Mouse (Mus musculus) right cerebral cortex, postnatal 4 days (tissue): ENCODE measurements at regions not wholly inside any gene's neighbourhood (a gene's known extent, or its start where the extent isn't known, plus 50 kb on each side); places are given as distances from the start of the nearest gene placed in this dataset.

Experiments used
- DNase-seq: peaks from one replicate; pipeline ENCODE4 v3.0.0-alpha.2; 2022

DNA sequence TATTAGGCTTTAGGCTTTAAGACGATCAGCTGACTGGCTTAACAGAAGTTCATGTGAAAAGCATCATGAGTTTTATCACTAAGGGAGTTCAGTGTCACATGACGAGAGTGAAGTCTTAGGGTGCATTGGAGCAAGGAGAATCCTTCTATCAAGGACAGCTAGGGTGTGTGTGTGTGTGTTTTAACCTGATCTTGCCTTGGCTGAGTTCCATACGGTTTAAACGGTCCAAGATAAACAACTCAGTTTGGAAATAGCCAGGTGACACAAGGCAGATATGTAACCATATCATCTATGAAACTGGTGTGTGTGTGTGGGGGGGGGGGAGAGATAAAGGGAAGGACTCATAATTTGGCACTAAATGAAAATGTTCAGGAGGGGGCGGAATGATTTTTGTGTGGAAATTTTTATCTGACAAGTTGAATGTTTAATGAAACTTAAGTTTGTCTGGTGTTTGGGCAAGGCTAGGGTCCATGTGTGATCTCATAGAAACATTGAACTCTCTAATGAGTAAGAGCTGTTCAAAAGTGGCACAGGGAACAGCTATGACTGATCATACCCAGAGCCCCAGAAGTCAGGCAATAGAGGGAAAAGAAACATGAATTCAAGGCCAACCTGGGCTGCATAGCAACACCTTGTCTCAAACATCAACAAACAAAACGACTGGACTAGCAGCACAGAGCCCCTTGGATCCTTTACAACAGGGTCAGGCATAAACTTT, 132.2 kb upstream of the Map3k1 start:
- DNase-seq = no peak

DNA sequence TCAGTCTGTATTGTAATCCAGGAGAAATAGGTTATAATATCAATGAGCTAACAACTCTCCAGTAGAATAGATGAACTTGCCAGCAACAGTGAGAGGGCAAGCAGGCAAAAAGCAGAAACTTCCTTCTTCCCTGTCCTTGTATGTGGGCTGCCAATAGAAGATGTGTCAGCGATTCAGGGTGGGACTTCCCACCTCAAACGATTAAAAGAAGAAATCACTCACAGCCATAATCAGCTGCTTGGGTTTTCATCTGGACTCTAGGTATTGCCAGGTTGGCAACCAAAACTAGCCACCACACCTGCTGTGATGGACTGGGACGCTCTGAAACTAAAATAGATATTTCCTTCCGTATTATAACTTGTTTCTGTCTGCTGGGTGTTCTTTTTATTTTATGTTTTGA, 133.2 kb upstream of the Map3k1 start:
- no peak for DNase-seq

DNA sequence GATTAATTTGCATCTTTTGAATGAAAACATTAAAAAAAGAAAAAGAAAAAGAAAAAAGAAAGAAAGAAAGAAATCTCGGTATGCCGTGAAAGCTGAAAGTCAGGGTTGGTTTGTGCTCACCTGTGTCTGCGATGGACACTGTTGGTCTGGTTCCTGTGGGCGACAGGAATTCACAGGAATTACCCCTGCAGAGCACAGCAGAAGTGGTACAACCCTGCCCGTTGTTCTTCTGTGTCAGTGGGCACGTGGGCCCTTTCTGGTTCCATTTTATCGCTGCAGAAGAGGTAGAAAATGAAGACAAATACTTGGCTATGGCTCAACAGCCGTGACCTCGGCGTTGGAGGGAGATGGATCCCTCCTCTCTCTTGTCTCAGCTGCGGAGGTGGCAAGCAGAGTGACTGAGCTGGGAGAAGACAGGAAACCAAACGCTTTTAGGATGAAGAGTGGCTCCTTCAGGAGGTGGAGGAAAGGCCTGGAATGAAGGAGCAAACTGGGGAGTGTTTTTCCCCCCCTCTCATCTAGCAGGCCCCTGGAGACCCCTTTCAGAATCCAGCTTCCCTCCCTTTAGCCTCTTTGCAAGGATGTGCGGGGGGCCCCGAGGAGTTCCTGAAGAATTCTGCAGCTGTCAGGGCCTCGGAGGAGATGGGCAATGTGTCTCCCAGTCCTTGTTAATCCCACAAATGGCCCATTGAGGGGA, 134.7 kb upstream of the Map3k1 start:
- DNase-seq = no peak

DNA sequence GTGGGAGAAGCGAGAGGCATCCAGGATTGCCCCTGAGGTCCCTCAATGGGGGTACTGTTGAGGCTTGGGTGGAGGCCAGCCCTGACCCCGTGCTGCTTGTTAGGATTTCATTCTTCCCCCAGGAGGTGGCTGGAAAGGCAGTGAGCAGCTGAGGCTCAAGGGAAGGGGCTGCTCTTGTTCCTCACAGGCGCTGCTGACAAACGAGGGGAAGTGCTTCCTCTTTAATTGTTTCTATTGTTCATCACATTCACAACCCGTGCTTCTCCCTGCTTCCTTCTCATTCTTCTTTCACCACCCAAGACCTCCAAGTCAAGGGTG, 135.3 kb upstream of the Map3k1 start:
- peak; percentile 53 for DNase-seq

DNA sequence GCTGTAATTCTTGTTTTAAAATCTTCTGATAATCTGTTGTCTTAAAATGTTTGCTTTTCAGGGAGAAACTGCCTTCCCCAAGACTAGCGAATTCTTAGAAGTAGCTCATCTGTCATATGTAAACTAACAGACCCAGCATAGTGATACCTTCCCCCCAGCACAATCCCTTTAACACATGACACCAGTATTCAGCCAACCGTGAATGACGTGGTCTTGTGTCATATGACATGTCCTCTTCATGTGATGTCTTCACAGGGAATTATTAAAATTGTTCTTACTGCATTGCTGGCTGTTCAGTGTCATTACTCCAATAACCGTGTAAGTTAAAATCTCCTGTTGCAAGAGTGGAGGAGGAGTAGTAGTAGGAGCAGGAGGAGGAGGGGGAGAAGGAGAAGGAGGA, 137.5 kb upstream of the Map3k1 start:
- no peak for DNase-seq

DNA sequence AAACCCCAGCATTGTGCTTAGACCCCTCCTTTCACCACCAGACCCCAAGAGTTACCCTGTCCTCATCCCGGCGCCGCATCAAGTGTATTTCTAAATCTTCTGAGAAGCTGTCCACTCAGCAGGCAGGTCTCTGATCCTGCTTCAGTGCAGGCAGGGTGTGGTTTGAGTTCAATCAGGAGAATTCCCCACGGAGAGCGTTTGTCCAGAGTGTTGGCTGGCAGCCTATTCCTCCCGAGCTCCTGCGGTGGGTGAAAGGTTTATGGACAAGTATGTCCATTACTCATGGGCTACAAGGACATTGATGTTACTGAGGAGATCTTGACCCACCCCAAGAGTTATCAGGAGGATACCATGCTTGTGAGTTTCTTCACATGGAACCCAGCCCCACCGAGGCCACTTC, 138.0 kb upstream of the Map3k1 start:
- no peak for DNase-seq

DNA sequence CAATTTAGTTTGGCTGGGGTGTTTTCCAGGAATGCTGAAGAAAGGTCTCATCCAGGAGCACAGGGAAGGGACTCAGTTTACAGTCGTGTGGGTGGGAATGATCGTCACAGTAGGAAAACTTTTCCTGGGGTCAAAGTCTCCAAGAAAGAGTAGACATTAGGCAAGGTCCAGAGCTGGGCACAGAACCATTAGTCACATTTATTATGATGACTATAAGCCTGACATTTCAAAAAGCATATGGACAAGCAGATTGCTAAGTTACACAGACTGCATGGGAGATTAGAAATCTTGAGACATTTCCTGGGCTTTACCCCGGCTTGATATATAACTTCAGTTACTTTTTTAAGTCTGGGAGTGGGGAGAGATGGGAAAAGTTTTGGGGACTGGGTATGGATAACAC, 139.6 kb upstream of the Map3k1 start:
- DNase-seq = no peak

DNA sequence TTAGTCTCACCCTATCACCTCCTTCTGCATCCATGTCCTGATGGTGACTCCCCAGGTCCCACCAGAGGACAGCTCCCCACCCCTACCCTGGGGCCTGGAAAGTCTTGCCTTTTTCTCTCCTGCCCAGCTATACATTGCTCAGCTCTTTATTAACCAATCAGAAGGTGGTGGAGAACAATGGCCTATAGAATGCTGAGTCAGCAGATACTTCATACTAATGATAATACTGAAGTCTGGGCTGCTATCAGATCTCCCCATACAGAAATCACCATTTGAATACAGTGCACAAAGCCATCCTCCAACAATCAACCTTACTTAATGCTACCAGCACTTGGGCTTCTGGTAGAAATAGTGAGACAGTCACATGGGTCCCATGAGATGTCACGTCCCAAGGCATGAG, 141.2 kb upstream of the Map3k1 start:
- no peak for DNase-seq

DNA sequence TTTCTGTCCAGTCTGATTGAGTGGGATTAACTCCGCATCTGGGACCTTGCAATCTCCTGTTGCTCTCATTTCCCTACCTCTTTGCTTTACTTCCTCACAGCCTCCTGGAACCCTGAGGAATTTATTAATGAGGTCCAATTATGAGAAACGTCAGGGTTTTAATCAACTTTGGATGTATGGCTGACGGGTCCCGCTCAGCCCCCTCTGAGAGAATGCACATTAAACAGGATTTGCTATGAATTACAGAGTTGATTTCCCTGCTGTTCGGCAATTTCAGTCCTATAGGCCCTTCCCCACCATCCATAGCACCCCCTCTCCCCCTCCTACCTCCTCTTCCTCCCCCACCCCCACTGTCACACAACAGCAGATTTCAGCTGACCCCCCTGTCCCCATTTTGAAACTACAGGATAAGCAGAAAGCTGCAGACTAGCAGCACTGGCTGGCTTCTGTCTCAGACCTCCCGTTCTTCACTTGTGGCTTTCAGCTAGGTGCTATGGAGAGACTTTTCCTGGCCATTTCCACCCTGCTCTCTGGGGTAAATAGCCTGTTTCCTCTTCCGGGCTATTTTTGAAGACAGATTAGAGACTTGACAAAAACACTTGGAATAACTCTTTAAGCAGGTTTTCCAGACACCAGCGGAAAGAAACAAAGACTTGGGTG, 145.2 kb upstream of the Map3k1 start:
- no peak for DNase-seq

DNA sequence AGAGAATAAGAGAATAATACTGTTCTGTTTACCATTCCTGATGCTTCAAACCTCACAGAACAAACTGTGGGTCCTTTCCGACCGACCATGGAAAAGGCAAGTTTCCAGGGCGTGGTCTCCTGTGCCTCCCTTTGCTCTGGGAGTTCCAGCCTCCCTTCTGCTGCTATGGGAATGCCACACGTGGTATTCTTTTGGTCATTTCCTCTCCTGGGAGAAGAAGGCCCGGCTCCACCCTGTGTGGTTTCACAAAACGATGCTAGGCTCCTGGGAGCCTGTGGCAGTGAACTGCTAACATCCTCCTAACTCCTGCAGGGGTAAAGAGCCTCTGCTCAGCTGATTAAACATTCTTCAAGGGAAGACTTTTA, 145.7 kb upstream of the Map3k1 start:
- DNase-seq = no peak

DNA sequence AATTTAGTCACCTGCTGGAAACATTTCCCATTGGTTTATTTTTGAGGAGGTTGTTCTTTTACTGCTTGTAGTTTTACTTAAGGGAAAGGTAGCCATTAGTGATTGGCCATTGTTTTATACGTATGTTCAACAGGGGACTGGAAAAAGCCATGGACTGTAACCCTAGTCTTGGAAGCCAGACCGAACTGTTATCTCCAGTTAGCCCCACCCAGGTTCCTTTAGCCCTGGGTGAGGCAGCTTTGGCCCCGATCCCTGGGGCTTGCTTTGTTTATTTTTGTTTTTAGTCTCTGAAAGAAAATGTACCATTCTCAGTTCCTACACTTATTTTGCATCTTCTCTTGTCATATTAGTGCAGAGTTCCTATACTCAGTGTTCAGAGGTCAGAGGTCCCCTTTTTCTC, 148.3 kb upstream of the Map3k1 start:
- no peak for DNase-seq

DNA sequence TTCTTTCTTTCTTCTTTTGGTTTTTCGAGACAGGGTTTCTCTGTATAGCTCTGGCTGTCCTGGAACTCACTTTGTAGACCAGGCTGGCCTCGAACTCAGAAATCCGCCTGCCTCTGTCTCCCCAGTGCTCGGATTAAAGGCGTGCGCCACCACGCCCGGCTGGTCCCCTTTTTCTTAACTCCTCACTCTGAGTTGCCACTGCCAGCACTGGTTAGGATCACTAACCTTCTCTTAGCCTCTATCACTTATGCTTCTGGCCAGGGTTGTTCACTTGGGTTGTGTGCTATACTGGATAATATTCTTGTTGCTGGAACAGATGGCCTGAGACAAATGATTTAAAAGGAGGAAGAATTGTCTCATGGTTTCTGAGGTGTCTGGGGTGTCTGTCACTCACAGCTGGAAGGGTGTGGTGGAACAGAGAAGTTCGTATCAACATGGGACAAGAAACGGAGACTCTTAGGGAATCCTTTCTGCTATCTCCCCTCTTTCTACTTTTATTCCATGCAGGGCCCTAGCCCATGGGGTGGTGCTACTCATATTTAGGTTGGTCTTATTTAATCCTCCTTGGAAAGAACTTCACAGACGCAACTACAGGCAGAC, 149.0 kb upstream of the Map3k1 start:
- no peak for DNase-seq

DNA sequence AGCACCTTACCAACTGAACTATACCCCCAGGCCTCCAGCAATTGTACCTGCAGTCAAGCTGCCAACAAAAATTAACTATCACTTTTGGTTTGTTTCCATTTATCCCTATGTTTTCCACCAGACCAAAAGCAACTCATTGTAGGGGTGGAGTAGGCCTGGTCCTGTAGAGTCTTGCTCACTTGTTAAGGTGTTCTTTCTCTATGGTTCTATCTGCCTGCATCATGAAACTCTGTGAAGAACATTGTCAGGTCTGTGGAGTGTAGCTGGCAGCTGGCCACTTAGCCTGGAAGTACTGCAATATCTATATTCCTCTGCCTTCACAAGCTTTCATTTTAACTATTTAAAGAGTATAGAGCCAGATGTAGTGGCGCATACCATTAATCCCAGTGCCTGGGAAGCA, 149.6 kb upstream of the Map3k1 start:
- no peak for DNase-seq

DNA sequence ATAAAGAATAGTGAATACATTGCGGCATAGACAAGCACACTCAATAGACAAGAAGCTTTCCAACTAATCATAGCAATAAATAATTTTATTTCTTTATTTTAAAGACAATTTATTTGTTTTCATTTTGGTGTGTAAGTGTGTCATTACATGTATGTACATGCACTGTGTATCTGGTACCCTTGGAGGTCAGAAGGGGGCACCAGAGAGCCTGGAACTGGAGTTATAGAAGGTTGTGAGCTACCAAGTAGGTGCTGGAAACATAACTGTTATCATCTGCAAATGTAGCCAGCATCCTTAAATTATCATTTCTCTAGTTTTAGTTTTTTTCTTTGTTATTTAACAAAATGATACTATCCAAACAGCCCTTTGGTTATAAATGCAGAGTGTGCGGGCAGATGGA, 151.2 kb upstream of the Map3k1 start:
- no peak for DNase-seq

DNA sequence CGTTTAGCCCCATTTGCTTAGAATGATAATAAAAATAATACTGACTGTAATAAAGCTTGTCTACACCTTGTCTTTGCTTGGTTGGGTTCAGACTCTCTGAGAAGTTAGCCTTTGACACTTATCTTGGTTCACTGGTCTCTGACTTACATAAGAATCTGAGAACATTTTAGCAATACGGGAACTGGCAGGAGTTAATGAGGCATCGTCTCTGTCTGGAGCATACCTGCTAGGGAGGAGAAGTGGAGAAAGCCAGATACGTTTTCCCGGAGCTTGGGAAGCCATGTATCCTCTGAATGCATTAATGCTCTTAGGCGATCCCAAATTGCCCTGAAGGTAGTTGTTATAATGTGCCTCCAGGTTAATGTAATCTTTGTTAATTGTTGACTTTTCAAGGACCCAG, 152.6 kb upstream of the Map3k1 start:
- no peak for DNase-seq

DNA sequence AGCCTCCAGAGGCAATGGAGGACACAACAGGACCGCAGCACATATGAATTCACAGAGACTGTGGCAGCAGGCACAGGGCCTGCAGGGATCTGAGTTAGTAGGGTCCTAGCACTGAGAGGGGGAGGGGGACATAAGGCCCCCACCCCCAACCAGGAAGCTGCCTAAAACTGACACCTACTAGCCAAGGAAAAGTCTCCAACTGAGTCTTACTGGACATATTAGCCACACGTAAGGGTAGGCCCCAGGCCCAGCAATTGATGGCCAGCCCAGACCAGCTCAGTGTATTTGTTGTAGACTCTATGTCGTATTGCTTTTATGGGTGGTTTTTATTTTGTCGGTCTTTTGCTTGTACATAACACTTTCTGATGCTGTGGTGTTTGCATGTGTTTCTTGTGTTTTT, 153.4 kb upstream of the Map3k1 start:
- DNase-seq = no peak

DNA sequence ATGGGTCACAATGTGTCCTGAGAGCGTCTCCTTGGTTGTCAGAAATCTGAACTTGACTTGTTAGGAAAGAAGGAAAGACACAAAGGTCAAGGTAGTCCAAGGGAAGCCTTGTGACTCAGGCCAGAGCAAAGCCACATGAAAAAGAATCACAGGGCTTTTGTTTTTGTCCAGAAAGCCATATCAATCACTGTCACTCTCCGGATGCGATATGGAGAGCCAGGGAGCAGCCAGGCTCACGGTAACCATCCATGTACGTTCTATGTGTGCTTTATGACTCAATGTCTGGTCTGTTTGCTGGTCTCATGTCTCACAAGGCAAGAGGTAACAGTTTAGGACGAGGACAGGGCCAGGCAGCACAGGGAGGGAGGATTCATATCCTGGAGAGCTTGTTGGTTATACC, 157.3 kb upstream of the Map3k1 start:
- no peak for DNase-seq

DNA sequence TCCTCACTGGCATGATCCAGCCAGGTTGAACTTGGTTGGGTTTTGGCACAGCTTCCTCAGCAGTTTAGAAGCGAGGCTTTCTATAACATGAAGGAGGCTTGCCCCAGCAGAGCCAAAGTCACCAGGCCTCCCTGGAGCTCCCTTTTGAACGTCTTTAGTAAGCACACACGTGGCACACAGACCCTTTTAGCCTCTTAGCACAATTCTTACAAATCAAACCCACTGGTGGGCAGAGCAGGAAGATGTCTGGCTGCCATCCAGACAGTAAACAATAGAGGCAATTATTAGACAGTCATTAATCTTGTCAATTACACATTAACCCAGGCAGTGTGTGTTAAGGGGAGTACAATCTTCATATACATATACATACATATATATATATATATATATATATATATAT, 157.8 kb upstream of the Map3k1 start:
- DNase-seq = no peak

DNA sequence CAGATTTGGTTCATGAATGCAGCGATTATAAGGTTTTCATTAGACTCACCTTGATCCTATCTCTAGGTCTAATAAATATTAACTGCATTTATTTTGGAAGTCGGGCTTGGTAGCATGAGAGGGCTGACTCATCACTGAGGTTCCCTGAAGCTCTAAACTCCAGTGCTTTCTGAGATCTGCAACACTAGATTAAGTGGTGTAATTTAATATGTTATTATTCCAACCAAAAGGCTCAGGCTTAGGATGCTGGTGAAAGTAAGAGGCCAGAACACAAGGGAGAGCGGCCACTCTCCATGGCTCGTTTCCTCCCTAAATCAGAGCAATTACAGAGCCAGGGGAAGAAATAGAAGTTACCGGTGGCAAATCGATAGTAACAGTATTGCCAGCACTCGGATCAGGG, 159.4 kb upstream of the Map3k1 start:
- DNase-seq = no peak

DNA sequence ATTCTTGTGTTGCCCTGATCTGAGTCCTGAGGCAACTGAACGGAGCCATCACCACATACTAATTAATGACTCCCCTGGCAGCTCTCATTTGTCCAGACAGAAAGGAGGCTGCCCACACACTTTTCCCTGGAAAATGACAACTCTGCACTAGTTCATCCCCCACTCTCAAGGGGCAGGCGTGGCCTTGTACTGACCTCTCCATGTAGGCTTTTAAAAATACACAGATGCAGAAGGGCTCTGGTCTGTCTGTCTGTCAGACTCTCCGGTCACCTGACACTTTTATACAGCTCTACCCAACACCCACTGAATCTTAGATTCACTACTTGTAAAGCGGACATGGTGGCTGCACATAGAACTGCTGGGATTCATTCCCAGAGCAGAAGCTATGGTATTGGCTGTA, 165.5 kb upstream of the Map3k1 start:
- DNase-seq = no peak

DNA sequence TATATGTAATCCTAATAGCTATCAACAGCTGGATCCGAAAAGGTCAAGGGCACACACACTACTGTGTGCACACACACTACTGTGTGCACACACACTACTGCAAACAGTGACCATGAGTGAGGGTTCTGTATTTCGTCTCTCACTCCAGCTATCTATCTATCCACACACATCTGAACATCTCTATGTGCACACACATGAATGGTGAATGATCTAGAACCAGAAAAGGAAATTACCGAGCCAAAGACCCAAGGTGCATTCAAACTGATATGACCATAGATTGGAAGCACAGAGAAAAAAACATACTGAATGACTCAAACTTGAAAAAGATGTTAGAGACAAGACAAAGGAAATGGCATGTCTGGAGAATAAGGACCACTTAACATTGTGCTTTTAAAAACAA, 166.8 kb upstream of the Map3k1 start:
- DNase-seq = no peak

DNA sequence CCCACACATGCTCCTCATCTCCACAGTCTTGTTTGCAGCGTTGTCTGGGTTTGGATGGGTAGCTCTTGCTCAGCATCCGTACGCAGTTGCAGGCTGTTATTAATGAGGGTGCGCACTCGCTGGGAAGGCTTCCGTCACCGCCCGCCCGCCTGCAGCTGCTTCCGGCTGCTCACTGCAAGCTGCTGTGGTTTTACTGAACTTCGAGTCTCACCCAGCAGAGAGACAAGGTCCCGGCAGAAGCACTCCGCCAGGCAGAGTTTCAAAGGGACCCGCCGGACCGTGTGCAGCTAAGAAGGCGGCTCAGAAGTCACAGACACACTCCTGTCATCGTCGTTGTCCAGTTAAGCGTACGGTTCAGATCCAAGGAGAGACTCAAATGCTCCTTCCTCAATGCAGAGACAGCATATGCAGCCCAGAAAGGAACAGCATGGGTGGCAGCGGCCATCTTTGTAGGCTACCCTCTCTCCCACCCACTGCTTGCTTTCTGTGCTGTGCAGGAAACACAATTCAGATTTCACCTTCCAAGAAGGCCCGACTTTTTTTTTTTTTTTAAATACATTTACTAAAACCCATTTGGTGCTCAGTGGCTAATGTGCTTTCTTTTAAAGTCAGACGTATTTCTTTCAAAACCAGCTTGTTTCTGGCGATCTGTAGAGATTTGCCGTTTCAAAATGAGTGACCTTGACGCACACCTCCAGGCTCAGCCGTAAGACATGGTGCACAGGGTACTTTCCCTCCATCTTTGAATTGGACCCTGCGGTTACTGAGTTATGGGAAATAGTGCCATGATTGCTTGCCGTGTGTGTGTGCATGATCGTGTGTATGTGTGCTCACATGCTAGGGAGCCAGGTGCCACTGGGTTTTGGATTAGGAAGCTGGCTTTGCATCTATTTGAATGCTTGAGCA, 169.2 kb upstream of the Map3k1 start:
- no peak for DNase-seq

DNA sequence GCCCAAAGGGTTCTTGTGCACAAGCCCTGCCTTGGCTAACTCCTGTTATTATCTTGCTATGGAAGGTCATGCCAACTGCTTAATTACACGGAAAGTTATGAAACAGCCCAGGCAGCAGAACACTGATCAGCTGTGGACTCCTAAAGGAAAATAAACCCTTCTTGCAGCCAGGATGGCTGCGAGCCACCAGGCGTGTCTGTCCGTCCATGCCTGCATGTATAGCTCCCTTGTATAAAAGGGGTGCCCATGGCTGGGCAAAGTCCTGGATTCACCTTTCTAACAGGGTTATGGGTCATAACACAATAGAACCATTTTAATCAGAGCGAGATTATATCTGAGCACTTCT, 169.9 kb upstream of the Map3k1 start:
- DNase-seq = no peak
